Mouse (Mus musculus) MEL (cell line): Measurements from ENCODE around the gene Bcl2l1.

Experiments
- CTCF ChIP-seq, 3 experiments: IDR thresholded peaks in 2 of 3; conservative IDR thresholded peaks in 1 of 3; 2 replicates each; pipeline ENCODE4 v1.5.1; 2011 to 2012; ENCODE audit warnings: low read length in 3 of 3, low read depth in 2 of 3, mild to moderate bottlenecking in 2 of 3, improper control_type of control experiment in 1 of 3, inconsistent platforms in 1 of 3, mixed read lengths in 1 of 3, moderate library complexity in 1 of 3; ENCODE audit not compliant: control insufficient read depth in 1 of 3, insufficient read depth in 1 of 3, poor library complexity in 1 of 3, severe bottlenecking in 1 of 3
- E2F4 ChIP-seq: IDR thresholded peaks from 2 replicates; pipeline ENCODE4 v1.6.1; 2011; ENCODE audit warnings: low read depth, low read length, improper control_type of control experiment, borderline replicate concordance
- ELF1 ChIP-seq: IDR thresholded peaks from 2 replicates; pipeline ENCODE4 v1.6.1; 2014; ENCODE audit warnings: low read depth, mild to moderate bottlenecking, inconsistent platforms, low read length, improper control_type of control experiment, moderate library complexity
- EP300 ChIP-seq, 2 experiments: IDR thresholded peaks; 2 replicates each; pipeline ENCODE4 v1.6.1; 2011; ENCODE audit warnings: improper control_type of control experiment in 2 of 2, low read length in 2 of 2, low read depth in 1 of 2, mild to moderate bottlenecking in 1 of 2
- KAT2A ChIP-seq: conservative IDR thresholded peaks from 2 replicates; pipeline ENCODE4 v1.6.1; 2012; ENCODE audit warnings: low read depth, low read length, improper control_type of control experiment, inconsistent platforms
- MAX ChIP-seq: IDR thresholded peaks from 2 replicates; pipeline ENCODE4 v1.6.1; 2011; ENCODE audit warnings: low read length, improper control_type of control experiment
- NELFE ChIP-seq: IDR thresholded peaks from 2 replicates; pipeline ENCODE4 v1.6.1; 2011; ENCODE audit warnings: low read depth, low read length, improper control_type of control experiment
- RAD21 ChIP-seq: IDR thresholded peaks from 2 replicates; pipeline ENCODE4 v1.6.1; 2011; ENCODE audit warnings: mild to moderate bottlenecking, low read depth, low read length, improper control_type of control experiment
- USF2 ChIP-seq, 2 experiments: IDR thresholded peaks; 2 replicates each; pipeline ENCODE4 v1.6.1; 2011 to 2012; ENCODE audit warnings: improper control_type of control experiment in 2 of 2, low read length in 2 of 2, borderline replicate concordance in 1 of 2, inconsistent platforms in 1 of 2, low read depth in 1 of 2, mild to moderate bottlenecking in 1 of 2; ENCODE audit not compliant: insufficient read depth in 1 of 2
- ZC3H11A ChIP-seq: IDR thresholded peaks from 2 replicates; pipeline ENCODE4 v1.6.1; 2012; ENCODE audit warnings: low read depth, mild to moderate bottlenecking, inconsistent platforms, low read length, improper control_type of control experiment

DNA sequence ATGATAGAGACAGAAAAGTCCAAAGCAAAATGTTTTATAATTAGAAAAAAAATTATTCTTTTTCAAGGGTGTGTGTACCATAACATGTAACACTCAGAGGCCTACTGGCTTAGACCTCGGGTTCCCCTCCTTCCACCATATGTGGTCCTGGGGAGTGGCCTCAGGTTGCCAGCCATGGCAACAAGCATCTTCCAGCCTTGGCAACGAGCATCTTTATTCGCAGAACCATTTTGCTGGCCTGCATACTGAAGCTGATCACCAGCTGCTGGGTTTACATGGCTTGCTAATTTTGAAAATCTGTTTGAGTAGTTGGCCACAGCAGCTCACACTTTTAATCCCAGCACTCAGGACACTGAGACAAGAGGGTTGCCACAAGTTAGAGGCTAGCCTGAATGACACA lies 55.5 kb downstream of the Bcl2l1 start:
- TF ChIP-seq MAX, result no peak
- no peak for TF ChIP-seq ZC3H11A
- no peak for TF ChIP-seq KAT2A
- TF ChIP-seq CTCF (IDR thresholded peaks at IDR 0.05 in 2 of 3, conservative IDR thresholded peaks at IDR 0.05 in 1 of 3; ENCODE audit: control insufficient read depth in 1 of 3, insufficient read depth in 1 of 3, low read depth in 2 of 3, low read length in 3 of 3, poor library complexity in 1 of 3, severe bottlenecking in 1 of 3), result no peak
- TF ChIP-seq ELF1, result no peak
- no peak for TF ChIP-seq EP300 (IDR thresholded peaks at IDR 0.05; ENCODE audit: low read depth in 1 of 2, low read length in 2 of 2)
- TF ChIP-seq E2F4, result no peak
- no peak for TF ChIP-seq RAD21
- TF ChIP-seq USF2 (IDR thresholded peaks at IDR 0.05; ENCODE audit: borderline replicate concordance in 1 of 2, insufficient read depth in 1 of 2, low read depth in 1 of 2, low read length in 2 of 2), result no peak
- no peak for TF ChIP-seq NELFE
